ENCODE assay signal across 7 mouse cellular contexts in genomic region chr2:163419346-163420045, GRCm38 (mm10). TPM values are rescaled to one million over a fixed set of nuclear protein-coding genes. Genes with fewer than 3 reads are reported as not detected.
DNase-seq lines count a peak whose midpoint lies in the region; ATAC-seq lines count a peak whose summit lies in the region.

No protein-coding gene starts in this region.

- H3K9ac ChIP-seq in embryonic facial prominence, embryonic 11.5 days (replicated peaks; ENCODE audit: low read length), result peak overlapping the region; percentile 81
- peak overlapping the region; percentile 91 for H3K9ac ChIP-seq in midbrain, embryonic 13.5 days (replicated peaks)

- peak overlapping the region; percentile 38; the same call in 1 of the 2 replicates for H3K27ac ChIP-seq in embryonic facial prominence, embryonic 11.5 days (replicated peaks; ENCODE audit: low read depth, low read length)
- H3K27ac ChIP-seq in limb, embryonic 10.5 days, result peak overlapping the region; percentile 91
- peak overlapping the region; percentile 86 for H3K27ac ChIP-seq in midbrain, embryonic 13.5 days

- under 1% methylated on average over 68 of the region's 71 CpGs for WGBS in embryonic facial prominence, embryonic 11.5 days
- under 1% methylated on average over 71 of the region's 71 CpGs for WGBS in limb, embryonic 10.5 days
- under 1% methylated on average over 58 of the region's 71 CpGs for WGBS in midbrain, embryonic 13.5 days

- DNase-seq in adrenal gland, postnatal 14 days, result peak; percentile 100
- peak; percentile 99 for DNase-seq in embryonic facial prominence, embryonic 11.5 days (ENCODE audit: low spot score)
- DNase-seq in kidney, adult 11 months, result peak; percentile 99
- peak; percentile 98 for DNase-seq in limb, embryonic 10.5 days (ENCODE audit: low spot score)
- peak; percentile 99 for DNase-seq in spleen, adult 12 weeks (ENCODE audit: low spot score)

- H3K4me3 ChIP-seq in embryonic facial prominence, embryonic 11.5 days (ENCODE audit: low read depth, low read length), result peak overlapping the region; percentile 89
- peak overlapping the region; percentile 93 for H3K4me3 ChIP-seq in limb, embryonic 10.5 days
- peak overlapping the region; percentile 98 for H3K4me3 ChIP-seq in midbrain, embryonic 13.5 days (replicated peaks)

- H3K9me3 ChIP-seq in embryonic facial prominence, embryonic 11.5 days (replicated peaks; ENCODE audit: control insufficient read depth, low read length), result no peaks in the 10 kb centered on the region
- H3K9me3 ChIP-seq in limb, embryonic 10.5 days (replicated peaks), result no peaks in the 10 kb centered on the region
- H3K9me3 ChIP-seq in midbrain, embryonic 13.5 days, result no peaks in the 10 kb centered on the region

- peak overlapping the region; percentile 43 for H3K4me2 ChIP-seq in embryonic facial prominence, embryonic 11.5 days (ENCODE audit: low read depth, low read length)
- H3K4me2 ChIP-seq in midbrain, embryonic 13.5 days (replicated peaks), result peak overlapping the region; percentile 95

- no peaks in the 10 kb centered on the region for H3K27me3 ChIP-seq in embryonic facial prominence, embryonic 11.5 days (ENCODE audit: control insufficient read depth, insufficient read depth, low read length)
- H3K27me3 ChIP-seq in limb, embryonic 10.5 days (ENCODE audit: low read depth, poor library complexity, severe bottlenecking), result no peaks in the 10 kb centered on the region
- H3K27me3 ChIP-seq in midbrain, embryonic 13.5 days, result no peaks in the 10 kb centered on the region

- ATAC-seq in embryonic facial prominence, embryonic 11.5 days (replicated peaks; ENCODE audit: insufficient number of reproducible peaks, low FRiP score, low TSS enrichment, low read depth), result peak; percentile 99
- peak; percentile 81 for ATAC-seq in granulocyte monocyte progenitor cell, adult 5-6 weeks (replicated peaks; ENCODE audit: poor library complexity, severe bottlenecking)
- peak; percentile 99 for ATAC-seq in midbrain, embryonic 13.5 days

- no peaks in the 10 kb centered on the region; the same call in 1 of the 2 replicates for H3K4me1 ChIP-seq in embryonic facial prominence, embryonic 11.5 days (ENCODE audit: control insufficient read depth, insufficient read depth, low read length)
- peaks cover 19% of the 10 kb centered on the region for H3K4me1 ChIP-seq in limb, embryonic 10.5 days
- H3K4me1 ChIP-seq in midbrain, embryonic 13.5 days (replicated peaks), result peaks cover 32% of the 10 kb centered on the region

- H3K36me3 ChIP-seq in embryonic facial prominence, embryonic 11.5 days (replicated peaks; ENCODE audit: control insufficient read depth, insufficient read depth, low read depth, low read length), result no peaks in the 10 kb centered on the region
- peaks cover 14% of the 10 kb centered on the region for H3K36me3 ChIP-seq in limb, embryonic 10.5 days
- H3K36me3 ChIP-seq in midbrain, embryonic 13.5 days, result peaks cover 9% of the 10 kb centered on the region

RNA-seq across cellular contexts. Expression of gene Oser1, which starts 5.0 kb away (rescaled TPM):
- total RNA-seq in adrenal gland, postnatal 14 days (2021), result 34.8 and 37.3 TPM in 2 replicates
- polyA plus RNA-seq in embryonic facial prominence, embryonic 11.5 days (2014; fragmentation: Nextera tagmentation; extraction: Ambion mirVana), result 105 and 106 TPM in 2 replicates
- 76.0 and 92.9 TPM in 2 replicates for total RNA-seq in granulocyte monocyte progenitor cell, adult 5-6 weeks (2014; fragmentation: Nextera tagmentation)
- 91.0 and 101 TPM in 2 replicates for total RNA-seq in granulocyte monocyte progenitor cell, adult 5-6 weeks (2017)
- 84.9 and 89.2 TPM in 2 replicates for polyA plus RNA-seq in limb, embryonic 10.5 days (2016; fragmentation: Nextera tagmentation; extraction: Ambion mirVana)
- 77.3 and 79.4 TPM in 2 replicates for polyA plus RNA-seq in midbrain, embryonic 13.5 days (2015; fragmentation: Nextera tagmentation; extraction: Ambion mirVana)

RNA-seq across cellular contexts. Expression of gene Gdap1l1, which starts 18.8 kb away (rescaled TPM):
- total RNA-seq in adrenal gland, postnatal 14 days (2021), result 5.4 TPM in 2 replicates
- 10.9 and 13.6 TPM in 2 replicates for polyA plus RNA-seq in embryonic facial prominence, embryonic 11.5 days (2014; fragmentation: Nextera tagmentation; extraction: Ambion mirVana)
- total RNA-seq in granulocyte monocyte progenitor cell, adult 5-6 weeks (2014; fragmentation: Nextera tagmentation), result not detected in 2 replicates
- total RNA-seq in granulocyte monocyte progenitor cell, adult 5-6 weeks (2017), result not detected in 2 replicates
- 0.30 and 0.45 TPM in 2 replicates for polyA plus RNA-seq in limb, embryonic 10.5 days (2016; fragmentation: Nextera tagmentation; extraction: Ambion mirVana)
- polyA plus RNA-seq in midbrain, embryonic 13.5 days (2015; fragmentation: Nextera tagmentation; extraction: Ambion mirVana), result 114 and 121 TPM in 2 replicates

RNA-seq across cellular contexts. Expression of gene Jph2, which starts 21.7 kb away (rescaled TPM):
- 4.3 and 4.5 TPM in 2 replicates for total RNA-seq in adrenal gland, postnatal 14 days (2021)
- 0.42 and 0.54 TPM in 2 replicates for polyA plus RNA-seq in embryonic facial prominence, embryonic 11.5 days (2014; fragmentation: Nextera tagmentation; extraction: Ambion mirVana)
- not detected in 2 replicates for total RNA-seq in granulocyte monocyte progenitor cell, adult 5-6 weeks (2014; fragmentation: Nextera tagmentation)
- total RNA-seq in granulocyte monocyte progenitor cell, adult 5-6 weeks (2017), result not detected in 2 replicates
- polyA plus RNA-seq in limb, embryonic 10.5 days (2016; fragmentation: Nextera tagmentation; extraction: Ambion mirVana), result 0.59 and 0.71 TPM in 2 replicates
- 0.13 and 0.31 TPM in 2 replicates for polyA plus RNA-seq in midbrain, embryonic 13.5 days (2015; fragmentation: Nextera tagmentation; extraction: Ambion mirVana)

RNA-seq across cellular contexts. Expression of gene Fitm2, which starts 52.9 kb away (rescaled TPM):
- 82.3 and 91.4 TPM in 2 replicates for total RNA-seq in adrenal gland, postnatal 14 days (2021)
- 9.0 and 9.7 TPM in 2 replicates for polyA plus RNA-seq in embryonic facial prominence, embryonic 11.5 days (2014; fragmentation: Nextera tagmentation; extraction: Ambion mirVana)
- 2.7 and 2.9 TPM in 2 replicates for total RNA-seq in granulocyte monocyte progenitor cell, adult 5-6 weeks (2014; fragmentation: Nextera tagmentation)
- total RNA-seq in granulocyte monocyte progenitor cell, adult 5-6 weeks (2017), result 5.4 and 6.0 TPM in 2 replicates
- 7.7 and 10.0 TPM in 2 replicates for polyA plus RNA-seq in limb, embryonic 10.5 days (2016; fragmentation: Nextera tagmentation; extraction: Ambion mirVana)
- 12.1 and 12.7 TPM in 2 replicates for polyA plus RNA-seq in midbrain, embryonic 13.5 days (2015; fragmentation: Nextera tagmentation; extraction: Ambion mirVana)

Comparison
In these comparisons a context has a peak if more than half of its experiments do, and no peak if none do; other contexts are left out.
1. Peak in every context shown above with its lines: DNase-seq, ATAC-seq, H3K4me3 ChIP-seq and H3K27ac ChIP-seq.
2. H3K27ac ChIP-seq: peak in every context shown above with its lines; median percentile 91 in limb, embryonic 10.5 days; 86 in midbrain, embryonic 13.5 days; 38 in embryonic facial prominence, embryonic 11.5 days.